Mouse (Mus musculus): ENCODE measurements around the gene Enpp3.

DNA sequence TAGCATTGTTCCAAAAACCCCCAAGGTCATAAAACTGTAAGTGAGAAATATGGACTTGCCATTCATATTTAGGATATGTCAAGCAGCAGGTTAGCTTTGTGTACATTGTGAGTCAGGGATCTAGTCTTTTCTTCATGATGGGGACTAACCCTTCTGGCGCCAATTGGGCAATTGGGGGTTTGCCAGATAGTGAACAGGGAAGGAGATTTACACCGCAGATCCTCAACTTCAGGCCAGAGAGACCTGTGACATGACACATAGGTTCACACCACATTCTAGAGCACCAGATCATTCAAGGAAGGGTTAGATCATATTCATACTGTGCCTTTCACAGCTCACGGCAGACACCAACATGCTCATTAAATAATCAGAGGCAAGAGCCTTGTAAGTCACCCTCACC, 58.7 kb downstream of the Enpp3 start:
- no peak for TF ChIP-seq EP300 (IDR thresholded peaks at IDR 0.05; ENCODE audit: insufficient read depth, low read depth, low read length)
- no peak for TF ChIP-seq CTCF (IDR thresholded peaks at IDR 0.05; ENCODE audit: low read depth, low read length)

Measured in ES-Bruce4 (cell line).